Mouse (Mus musculus) spleen, adult 2 months (tissue): ENCODE measurements around the gene Mgrn1.

Source experiments
- CTCF ChIP-seq: fragments of 200-500 bp; IDR thresholded peaks from 2 replicates; pipeline ENCODE4 v1.5.1; 2011; ENCODE audit warnings: mild to moderate bottlenecking, inconsistent platforms; ENCODE audit not compliant: insufficient read depth, insufficient read length, insufficient replicate concordance; ENCODE audit errors: extremely low read depth
- POLR2A ChIP-seq: fragments of 200-500 bp; IDR thresholded peaks from 2 replicates; pipeline ENCODE4 v1.6.1; 2011; ENCODE audit warnings: low read depth, low read length, inconsistent platforms

GRCm38 (mm10) chr16:4932429-4932828 is 46.4 kb downstream of the Mgrn1 start:
- no peak for TF ChIP-seq POLR2A
- TF ChIP-seq CTCF, result no peak
